Mouse (Mus musculus) ovary, postnatal 10 days (tissue): Measurements from ENCODE around the gene Pcbp3.
A peak's percentile ranks its signal among the peaks of the same experiment; 100 is the strongest.

ENCODE experiments used
- DNase-seq: peaks from one replicate; pipeline ENCODE4 v3.0.0; 2022; ENCODE audit warnings: low spot score

The Pcbp3 gene

GRCm38 (mm10) chr10:76729631-76730620 lies 231.8 kb downstream of the Pcbp3 start:
- no peak for DNase-seq

GRCm38 (mm10) chr10:76728369-76728768 lies 233.3 kb downstream of the Pcbp3 start:
- DNase-seq = peak; percentile 65

- no peak for DNase-seq
Observed at GRCm38 (mm10) chr10:76727301-76727700, 234.4 kb downstream of the Pcbp3 start.

GRCm38 (mm10) chr10:76726866-76727265 lies 234.8 kb downstream of the Pcbp3 start:
- no peak for DNase-seq

- DNase-seq = no peak
Observed at GRCm38 (mm10) chr10:76725682-76726285, 235.9 kb downstream of the Pcbp3 start, which contains the start of gene Col6a1. Gene Col6a1, minus strand, starts transcription at chr10:76726168.

GRCm38 (mm10) chr10:76725097-76725496 lies 236.6 kb downstream of the Pcbp3 start:
- no peak for DNase-seq

- no peak for DNase-seq
Observed at GRCm38 (mm10) chr10:76724231-76724736, 237.4 kb downstream of the Pcbp3 start.

GRCm38 (mm10) chr10:76722751-76723450 lies 238.8 kb downstream of the Pcbp3 start:
- DNase-seq = no peak

- DNase-seq = no peak
Observed at GRCm38 (mm10) chr10:76721746-76722145, 239.9 kb downstream of the Pcbp3 start.

- DNase-seq = no peak
Observed at GRCm38 (mm10) chr10:76721216-76721615, 240.5 kb downstream of the Pcbp3 start.

GRCm38 (mm10) chr10:76717631-76718030 lies 244.1 kb downstream of the Pcbp3 start:
- no peak for DNase-seq

GRCm38 (mm10) chr10:76717026-76717425 lies 244.7 kb downstream of the Pcbp3 start:
- no peak for DNase-seq

GRCm38 (mm10) chr10:76714303-76714702 lies 247.4 kb downstream of the Pcbp3 start:
- DNase-seq = no peak

GRCm38 (mm10) chr10:76712500-76712899 lies 249.2 kb downstream of the Pcbp3 start:
- no peak for DNase-seq
